Mouse (Mus musculus) right cerebral cortex, postnatal 14 days (tissue): ENCODE measurements around the gene Zscan18.
"Not testable (repeated sequence)": the region's sequence is repeated elsewhere in the genome, so short reads cannot be mapped to it uniquely, and the experiment has no call there.

ENCODE experiments used
- DNase-seq: peaks from one replicate; pipeline ENCODE4 v3.0.0; 2022

Gene Zscan18

DNA sequence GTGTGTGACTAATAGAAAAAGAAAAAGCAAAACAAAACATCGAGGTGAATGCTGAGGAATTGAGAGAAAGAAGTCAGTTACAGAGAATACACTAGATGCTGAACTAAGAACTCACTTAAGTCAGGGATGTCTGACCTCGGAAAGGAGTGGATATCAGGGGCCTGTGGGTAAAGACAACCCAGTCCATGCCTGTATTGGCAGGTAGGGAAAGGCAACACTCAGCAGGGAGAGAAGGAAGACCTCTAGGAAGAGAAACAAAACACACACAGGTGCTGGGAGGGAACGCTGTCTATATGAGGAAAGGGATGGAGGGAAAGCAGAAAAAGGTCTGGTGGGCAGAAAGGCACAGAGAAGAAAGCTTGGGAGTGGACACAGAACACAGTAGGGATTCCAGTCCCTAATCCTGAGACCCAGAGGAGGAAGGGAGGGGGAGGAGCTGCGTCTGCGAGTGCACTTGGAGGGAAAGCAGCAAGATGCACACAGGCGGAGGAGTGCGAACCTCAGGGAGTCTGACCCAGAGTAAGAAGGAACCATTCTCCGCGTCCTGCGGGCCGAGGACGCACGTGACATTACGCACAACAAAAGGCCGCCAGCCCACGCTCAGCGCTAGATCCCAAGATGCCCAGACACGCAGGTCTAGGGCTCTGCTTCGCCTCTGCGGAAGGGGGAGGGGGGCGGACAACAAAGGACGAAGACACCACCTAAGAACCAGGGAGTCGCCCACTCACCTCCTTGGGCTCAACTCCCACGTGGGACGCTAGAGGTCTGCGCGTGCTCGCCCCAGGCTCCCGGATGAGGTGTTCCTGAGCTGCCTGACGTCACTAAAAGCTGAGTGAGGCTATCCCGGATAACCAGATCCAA, at the start of gene Zscan18:
Gene Zscan18 (minus strand): TSS at position 770 of the 861 bp plus-strand sequence.
- peak; percentile 79 for DNase-seq

- no peak for DNase-seq
Observed at GRCm38 (mm10) chr7:12835779-12836178, 32.3 kb upstream of the Zscan18 start.

DNA sequence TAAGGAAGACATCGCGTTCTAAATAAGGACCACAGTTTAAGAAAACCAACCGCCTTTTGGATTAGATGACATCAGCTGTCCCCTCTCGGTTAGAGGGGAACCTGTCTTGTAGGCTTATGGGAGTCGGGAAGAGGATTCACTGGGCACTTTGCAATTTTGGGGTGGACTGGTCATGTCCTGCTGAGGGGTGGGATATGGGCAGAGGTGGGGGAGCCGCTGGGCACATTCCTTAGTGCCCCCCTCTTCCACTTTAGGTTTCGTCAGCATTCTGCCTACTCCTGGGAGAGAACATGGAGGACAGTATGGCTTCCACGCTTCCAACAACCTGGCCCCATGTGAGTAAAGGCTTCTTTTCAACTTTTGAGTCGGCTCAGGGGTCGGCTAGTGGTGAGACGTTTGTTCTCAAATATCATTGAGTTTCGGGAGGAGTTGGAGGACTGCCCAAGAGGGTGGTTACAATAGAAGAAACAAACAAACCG, 31.8 kb upstream of the Zscan18 start:
- peak; percentile 5 for DNase-seq

- peak; percentile 83 for DNase-seq
Observed at GRCm38 (mm10) chr7:12834162-12835120, 31.0 kb upstream of the Zscan18 start, which contains the start of gene Zfp110. Zfp110 (plus strand) TSS chr7:12834761.

GRCm38 (mm10) chr7:12818521-12819295, 15.3 kb upstream of the Zscan18 start, which contains the start of gene Zfp329:
Zfp329 (minus strand) TSS chr7:12818858.
- DNase-seq = peak; percentile 95

DNA sequence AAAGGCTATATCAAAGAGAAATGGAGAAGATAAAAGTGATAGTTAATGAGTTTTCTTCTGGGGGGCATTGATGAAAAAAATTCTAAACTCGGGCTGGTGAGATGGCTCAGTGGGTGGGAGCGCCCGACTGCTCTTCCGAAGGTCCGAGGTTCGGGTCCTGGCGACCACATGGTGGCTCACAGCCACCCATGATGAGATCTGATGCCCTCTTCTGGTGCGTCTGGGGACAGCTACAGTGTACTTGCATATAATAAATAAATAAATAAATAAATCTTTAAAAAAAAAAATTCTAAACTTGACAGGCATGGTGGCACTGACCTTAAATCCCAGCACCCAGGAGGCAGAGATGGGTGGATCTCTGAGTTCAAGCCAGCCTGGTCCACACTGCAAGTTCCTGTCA, 12.1 kb upstream of the Zscan18 start:
- peak; percentile 8 for DNase-seq

DNA sequence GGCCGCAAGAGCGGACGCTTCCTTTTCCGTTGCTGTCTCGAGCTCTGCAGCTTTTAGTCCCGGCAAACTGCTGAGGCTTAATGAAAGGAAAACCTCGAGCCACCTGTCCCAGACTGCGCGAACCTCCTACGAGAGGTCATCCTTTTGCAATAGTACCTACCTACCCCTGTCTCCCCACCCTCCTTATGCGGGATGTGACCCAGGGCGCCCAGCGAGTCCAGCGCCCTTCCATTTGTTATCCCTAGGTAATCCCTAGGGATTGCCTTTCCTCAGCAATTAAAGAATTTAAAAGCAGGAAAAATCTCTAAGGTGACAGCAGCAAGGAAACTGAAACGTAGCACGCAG, 264 bp upstream of the Zscan18 start:
- no peak for DNase-seq

GRCm38 (mm10) chr7:12799554-12799953, 3.9 kb downstream of the Zscan18 start:
- no peak for DNase-seq

DNA sequence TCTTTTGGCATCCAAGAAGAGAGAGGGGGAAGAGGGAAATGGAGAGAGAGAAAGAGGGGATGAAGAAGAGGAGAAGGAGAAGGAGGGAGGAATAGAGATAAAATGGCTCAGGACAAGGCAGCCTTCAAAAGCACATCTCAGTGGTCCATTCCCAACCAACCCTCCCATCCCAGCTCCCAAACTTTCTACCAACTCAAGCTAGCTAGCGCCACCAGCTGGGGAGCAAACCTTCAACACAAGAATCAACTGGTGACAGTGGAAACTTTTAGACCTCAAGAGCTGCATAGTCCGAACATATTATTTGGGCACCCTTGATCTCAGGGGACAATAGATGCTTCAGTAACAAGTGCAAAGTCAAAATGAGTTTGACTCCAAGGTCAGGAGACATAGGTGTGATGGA, 5.5 kb downstream of the Zscan18 start:
- no peak for DNase-seq

GRCm38 (mm10) chr7:12792624-12793023, 10.8 kb downstream of the Zscan18 start:
- DNase-seq = not testable (repeated sequence)

- no peak for DNase-seq
Observed at GRCm38 (mm10) chr7:12788025-12788424, 15.4 kb downstream of the Zscan18 start.

DNA sequence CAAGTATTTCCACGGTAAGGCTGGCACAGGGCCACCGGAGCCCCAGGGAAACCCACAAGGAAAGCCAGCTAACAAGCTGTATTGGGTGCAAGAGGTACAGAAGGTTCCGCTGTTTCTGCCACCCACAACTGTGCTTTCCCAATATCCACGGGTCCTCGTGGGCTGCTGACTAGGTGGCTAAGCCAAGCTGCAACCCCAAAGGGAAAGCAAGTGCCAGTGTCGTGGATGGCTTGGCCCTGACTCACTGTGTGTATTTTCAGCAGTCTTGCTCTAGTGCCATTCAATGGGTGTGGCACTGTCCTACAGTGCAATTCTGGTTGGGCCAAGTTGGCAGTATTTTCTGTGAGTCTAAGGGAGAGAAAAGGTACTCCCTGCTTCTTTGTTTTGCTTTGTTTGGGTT, 16.1 kb downstream of the Zscan18 start:
- no peak for DNase-seq

- DNase-seq = peak; percentile 92
Observed at GRCm38 (mm10) chr7:12780151-12780830, 23.1 kb downstream of the Zscan18 start.

DNA sequence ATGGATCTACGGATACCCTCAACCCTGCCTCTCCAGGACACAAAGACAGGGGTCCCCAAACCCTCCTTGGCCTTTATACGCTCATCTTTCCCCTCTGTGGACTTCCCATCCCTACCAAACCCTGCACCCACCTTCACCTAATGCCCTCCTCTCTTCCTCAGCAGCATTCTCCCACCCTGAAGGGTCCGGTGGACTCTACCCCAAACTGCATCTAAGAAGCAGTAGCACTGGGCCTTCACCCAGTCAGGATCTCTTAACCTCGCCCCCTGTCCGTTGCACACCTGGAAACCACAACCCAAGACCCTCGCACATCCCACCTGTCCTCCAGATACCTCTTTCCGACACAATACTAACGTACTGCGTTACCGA, 23.7 kb downstream of the Zscan18 start:
- DNase-seq = no peak

DNA sequence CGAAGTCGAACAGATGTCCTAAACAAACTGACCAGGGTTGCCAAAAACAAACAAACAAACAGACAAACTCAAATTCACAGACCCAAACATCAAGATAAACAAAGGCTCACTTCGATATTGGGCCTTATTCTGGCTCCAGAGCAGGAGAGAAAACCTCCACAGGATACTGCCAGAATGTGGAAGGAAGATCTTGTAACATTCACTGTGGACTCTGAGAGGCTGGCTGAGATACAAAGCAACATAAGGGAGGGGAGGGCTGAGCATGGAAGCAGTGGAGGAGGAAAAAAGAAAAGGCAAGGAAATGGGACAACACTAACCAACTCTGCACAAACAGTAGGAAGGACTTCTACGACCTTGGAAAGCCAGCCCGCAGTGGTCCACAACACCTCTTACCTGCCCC, 24.3 kb downstream of the Zscan18 start:
- DNase-seq = no peak

DNA sequence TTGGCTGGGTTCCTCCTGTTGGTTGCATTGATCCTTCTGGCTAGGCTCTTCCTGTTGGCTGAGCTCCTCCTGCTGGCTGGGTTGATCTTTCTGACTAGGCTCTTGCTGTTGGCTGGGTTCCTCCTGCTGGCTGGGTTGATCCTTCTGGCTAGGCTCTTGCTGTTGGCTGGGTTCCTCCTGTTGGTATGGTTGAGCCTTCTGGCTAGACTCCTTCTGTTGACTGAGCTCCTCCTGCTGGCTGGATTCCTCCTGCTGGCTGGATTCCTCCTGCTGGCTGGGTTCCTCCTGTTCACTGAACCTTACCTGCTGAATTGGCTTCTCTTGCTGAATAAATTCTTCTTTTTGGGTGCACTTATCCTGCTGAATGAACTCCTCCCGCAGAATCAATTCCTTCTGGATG, 28.8 kb downstream of the Zscan18 start:
- peak; percentile 33 for DNase-seq

DNA sequence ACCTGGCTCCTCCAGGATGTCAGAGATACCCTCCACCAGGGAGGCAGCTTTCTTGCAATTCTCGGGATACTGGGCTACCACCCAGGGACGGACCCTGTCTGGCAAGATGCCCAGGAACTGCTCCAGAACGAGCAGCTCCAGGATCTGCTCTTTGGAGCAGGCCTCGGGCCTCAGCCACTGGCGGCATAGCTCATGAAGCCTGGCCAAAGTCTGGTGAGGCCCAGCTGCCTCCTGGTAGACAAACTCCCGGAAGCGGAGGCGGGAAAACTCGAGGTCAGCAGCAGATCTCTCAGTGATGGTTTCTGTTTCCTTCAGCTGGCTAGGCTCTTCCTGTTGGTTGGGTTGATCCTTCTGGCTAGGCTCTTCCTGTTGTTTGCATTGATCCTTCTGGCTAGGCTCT, 29.3 kb downstream of the Zscan18 start:
- no peak for DNase-seq

GRCm38 (mm10) chr7:12749431-12750198, 53.8 kb downstream of the Zscan18 start:
- no peak for DNase-seq

DNA sequence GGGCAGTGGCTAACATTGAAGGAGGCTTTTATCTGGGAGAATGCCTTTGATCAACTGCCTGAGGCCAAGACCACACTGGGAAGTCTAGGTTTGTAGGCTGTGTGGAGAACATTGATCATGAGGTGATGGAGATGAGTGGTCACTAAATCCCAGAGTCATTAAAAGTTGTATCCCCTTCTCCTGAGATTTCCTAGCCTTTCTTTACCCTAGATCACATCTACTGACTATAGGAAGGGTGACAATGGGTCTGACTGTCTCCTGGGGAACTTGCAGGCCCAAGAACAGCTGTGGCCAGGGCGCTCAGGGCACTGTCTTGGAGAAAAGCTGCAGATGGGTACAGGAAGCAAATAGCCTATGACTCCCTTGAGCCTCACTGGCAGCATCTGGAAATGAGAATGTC, 68.5 kb downstream of the Zscan18 start, which contains the start of gene Vmn2r56:
Gene Vmn2r56 (minus strand): TSS at position 101 of the 400 bp plus-strand sequence.
- DNase-seq = no peak
